Mouse (Mus musculus) gastrocnemius, postnatal 14 days (tissue): ENCODE data around the gene Dffb. TPM values are rescaled to one million over a fixed set of nuclear protein-coding genes. Genes with fewer than 3 reads are reported as not detected.
"Not testable (repeated sequence)": the region's sequence is repeated elsewhere in the genome, so short reads cannot be mapped to it uniquely, and the experiment has no call there.

Experiments used
- DNase-seq: peaks from one replicate; pipeline ENCODE4 v3.0.0; 2021; ENCODE audit warnings: mixed read lengths
- intact Hi-C: fragments of 180-260 bp; cut with DNase I; formaldehyde crosslinking; loops from one replicate; pipeline ENCODE4 v1.15.1; 2025; ENCODE audit warnings: low total_unique reads
- total RNA-seq, 2 experiments: library from RNA; stranded (reverse); gene quantifications; 2 replicates each; pipeline ENCODE4 v1.2.3; 2021

The Dffb gene
- total RNA-seq, 2 experiments from 2014 or later: 1.3 to 1.8 TPM

GRCm38 (mm10) chr4:153968063-153968462, 6.9 kb downstream of the Dffb start:
- DNase-seq: no peak
- intact Hi-C loops: no loop called here

- intact Hi-C loops: no loop called here
- no peak for DNase-seq
Observed at GRCm38 (mm10) chr4:153967556-153967955, 7.4 kb downstream of the Dffb start.

GRCm38 (mm10) chr4:153966651-153967050, 8.3 kb downstream of the Dffb start:
- DNase-seq: no peak
- intact Hi-C loops: no loop called here

- no peak for DNase-seq
- intact Hi-C loops: no loop called here
Observed at GRCm38 (mm10) chr4:153962631-153963030, 12.3 kb downstream of the Dffb start.

GRCm38 (mm10) chr4:153957444-153958250, 17.3 kb downstream of the Dffb start:
- intact Hi-C loops: no loop called here
- no peak for DNase-seq

GRCm38 (mm10) chr4:153956569-153957405, 18.1 kb downstream of the Dffb start, which contains the start of gene A430005L14Rik:
TSS of gene A430005L14Rik (plus strand) at chr4:153957237.
- intact Hi-C loops: no loop called here
- peak; percentile 98 for DNase-seq

GRCm38 (mm10) chr4:153955651-153956050, 19.3 kb downstream of the Dffb start:
- DNase-seq: no peak
- intact Hi-C loops: no loop called here

- intact Hi-C loops: no loop called here
- no peak for DNase-seq
Observed at GRCm38 (mm10) chr4:153951692-153952091, 23.2 kb downstream of the Dffb start.

GRCm38 (mm10) chr4:153951150-153951549, 23.8 kb downstream of the Dffb start:
- no peak for DNase-seq
- intact Hi-C loops: no loop called here

GRCm38 (mm10) chr4:153950372-153950771, 24.6 kb downstream of the Dffb start:
- no peak for DNase-seq
- intact Hi-C loops: no loop called here

GRCm38 (mm10) chr4:153945741-153946140, 29.2 kb downstream of the Dffb start:
- no peak for DNase-seq
- intact Hi-C loops: no loop called here

- no peak for DNase-seq
- intact Hi-C loops: no loop called here
Observed at GRCm38 (mm10) chr4:153944261-153944660, 30.7 kb downstream of the Dffb start.

GRCm38 (mm10) chr4:153943243-153943642, 31.7 kb downstream of the Dffb start:
- intact Hi-C loops: no loop called here
- DNase-seq: no peak

GRCm38 (mm10) chr4:153929921-153930320, 45.0 kb downstream of the Dffb start:
- intact Hi-C loops: no loop called here
- DNase-seq: no peak

GRCm38 (mm10) chr4:153929425-153929824, 45.5 kb downstream of the Dffb start:
- intact Hi-C loops: no loop called here
- no peak for DNase-seq

- DNase-seq: no peak
- intact Hi-C loops: no loop called here
Observed at GRCm38 (mm10) chr4:153928772-153929299, 46.1 kb downstream of the Dffb start.

- intact Hi-C loops, DNase-seq: not testable (repeated sequence)
Observed at GRCm38 (mm10) chr4:153922090-153922489, 52.8 kb downstream of the Dffb start.

GRCm38 (mm10) chr4:153920517-153921233, 54.3 kb downstream of the Dffb start:
- intact Hi-C loops: no loop called here
- DNase-seq: no peak

GRCm38 (mm10) chr4:153917773-153918500, 57.0 kb downstream of the Dffb start:
- no peak for DNase-seq
- intact Hi-C loops: no loop called here
